18 mouse cellular contexts compared by ENCODE assay signal in genomic region chr10:69348206-69348605, GRCm38 (mm10). TPM values are rescaled to one million over a fixed set of nuclear protein-coding genes. Genes with fewer than 3 reads are reported as not detected.
A peak's percentile ranks its signal among the peaks of the same experiment; 100 is the strongest.
DNase-seq lines count a peak whose midpoint lies in the region; ATAC-seq lines count a peak whose summit lies in the region.
"Had no signal": no experiment of that assay in that cellular context is flagged by ENCODE, and none has a peak within 500 bp of the region (broad histone marks: within the 10 kb centered on the region; RNA-seq: fewer than 3 reads in every experiment).

No protein-coding gene starts in this region.

- H3K27ac ChIP-seq in heart, embryonic 14.5 days (replicated peaks in 1 of 2; ENCODE audit: control insufficient read depth in 1 of 2, insufficient read depth in 1 of 2, low read depth in 2 of 2, low read length in 2 of 2) = 0 out of 4 replicates have a peak overlapping the region, but pooled peaks of 1 of the 2 experiments have one; percentile 14
- no peak overlapping the region for H3K27ac ChIP-seq in lung, embryonic 15.5 days
- no peak overlapping the region for H3K27ac ChIP-seq in intestine, embryonic 15.5 days
- H3K27ac ChIP-seq: hindbrain, embryonic 13.5 days; midbrain, embryonic 15.5 days; neural tube, embryonic 12.5 days had no signal

- no peaks in the 10 kb centered on the region for H3K27me3 ChIP-seq in heart, embryonic 14.5 days (ENCODE audit: control insufficient read depth, insufficient read depth, low read length)
- H3K27me3 ChIP-seq in lung, embryonic 15.5 days = no peaks in the 10 kb centered on the region
- no peaks in the 10 kb centered on the region for H3K27me3 ChIP-seq in intestine, embryonic 15.5 days (replicated peaks)
- H3K27me3 ChIP-seq: hindbrain, embryonic 13.5 days; midbrain, embryonic 15.5 days; neural tube, embryonic 12.5 days had no signal

- peaks cover 18 to 39% of the 10 kb centered on the region in 2 experiments for H3K4me1 ChIP-seq in heart, embryonic 14.5 days (ENCODE audit: control insufficient read depth in 2 of 2, insufficient read depth in 2 of 2, low read length in 2 of 2)
- H3K4me1 ChIP-seq in lung, embryonic 15.5 days = peaks cover 39% of the 10 kb centered on the region
- peaks cover 28% of the 10 kb centered on the region for H3K4me1 ChIP-seq in intestine, embryonic 15.5 days (replicated peaks)

- no peak overlapping the region for H3K4me2 ChIP-seq in heart, embryonic 14.5 days (ENCODE audit: low read length)
- peak overlapping the region; percentile 12; the same call in 1 of the 2 replicates for H3K4me2 ChIP-seq in lung, embryonic 15.5 days
- 0 out of 2 replicates have a peak overlapping the region, but pooled peaks have one; percentile 12 for H3K4me2 ChIP-seq in intestine, embryonic 15.5 days (replicated peaks)
- H3K4me2 ChIP-seq: hindbrain, embryonic 13.5 days; midbrain, embryonic 15.5 days; neural tube, embryonic 12.5 days had no signal

- no peak for ATAC-seq in heart, embryonic 14.5 days (ENCODE audit: insufficient number of reproducible peaks, insufficient read depth, low FRiP score, low read depth)
- ATAC-seq in lung, embryonic 15.5 days (ENCODE audit: borderline replicate concordance, extremely low read depth, low FRiP score, low TSS enrichment) = no peak
- no peak for ATAC-seq in intestine, embryonic 15.5 days
- ATAC-seq in frontal cortex, adult (ENCODE audit: low TSS enrichment) = no peak
- ATAC-seq: midbrain, embryonic 15.5 days had no signal

- H3K9ac ChIP-seq in heart, embryonic 14.5 days (ENCODE audit: low read length) = peak overlapping the region; percentile 48
- no peak overlapping the region for H3K9ac ChIP-seq in lung, embryonic 15.5 days
- no peak overlapping the region for H3K9ac ChIP-seq in intestine, embryonic 15.5 days
- H3K9ac ChIP-seq: midbrain, embryonic 15.5 days; neural tube, embryonic 12.5 days had no signal

- H3K4me3 ChIP-seq in heart, embryonic 14.5 days (ENCODE audit: control insufficient read depth in 1 of 2, insufficient read depth in 1 of 2, low read depth in 1 of 2, low read length in 2 of 2) = no peak overlapping the region
- H3K4me3 ChIP-seq in lung, embryonic 15.5 days = no peak overlapping the region
- no peak overlapping the region for H3K4me3 ChIP-seq in intestine, embryonic 15.5 days (replicated peaks)
- H3K4me3 ChIP-seq: hindbrain, embryonic 13.5 days; midbrain, embryonic 15.5 days; neural tube, embryonic 12.5 days had no signal

- peaks cover 74% of the 10 kb centered on the region for H3K36me3 ChIP-seq in heart, embryonic 14.5 days (ENCODE audit: control insufficient read depth, insufficient read depth, low read length)
- peaks cover 70% of the 10 kb centered on the region for H3K36me3 ChIP-seq in lung, embryonic 15.5 days
- peaks cover 33% of the 10 kb centered on the region for H3K36me3 ChIP-seq in intestine, embryonic 15.5 days
- H3K36me3 ChIP-seq: midbrain, embryonic 15.5 days had no signal

- WGBS in heart, embryonic 14.5 days = 72% methylated on average over 8 of the region's 8 CpGs
- WGBS in lung, embryonic 15.5 days = 58% methylated on average over 8 of the region's 8 CpGs
- WGBS in intestine, embryonic 15.5 days = 56% methylated on average over 8 of the region's 8 CpGs

- no peak for DNase-seq in heart, adult 9 months (ENCODE audit: low spot score in 2 of 2)
- DNase-seq in lung, adult 18-20 months = no peak
- DNase-seq in spleen, adult 18-20 months = no peak
- DNase-seq: adrenal gland, postnatal 14 days; B cell, adult 2 months; cerebellum, postnatal 36 days; kidney, adult 9 months; layer of hippocampus, postnatal 36 days; left cerebral cortex, postnatal 4 days; lung, postnatal 4 days; thymus, postnatal 36 days had no signal

- no peaks in the 10 kb centered on the region for H3K9me3 ChIP-seq in heart, embryonic 14.5 days (ENCODE audit: control insufficient read depth, low read length)
- no peaks in the 10 kb centered on the region for H3K9me3 ChIP-seq in lung, embryonic 15.5 days
- no peaks in the 10 kb centered on the region for H3K9me3 ChIP-seq in intestine, embryonic 15.5 days
- H3K9me3 ChIP-seq: hindbrain, embryonic 13.5 days; midbrain, embryonic 15.5 days; neural tube, embryonic 12.5 days had no signal

RNA-seq across cellular contexts. Expression of gene Cdk1, which starts 4.5 kb away (rescaled TPM):
- 338 and 355 TPM in 2 replicates for polyA plus RNA-seq in heart, embryonic 14.5 days (2014; fragmentation: Nextera tagmentation; extraction: Ambion mirVana)
- 634 and 641 TPM in 2 replicates for polyA plus RNA-seq in lung, embryonic 15.5 days (2015; fragmentation: Nextera tagmentation; extraction: Ambion mirVana)
- 414 and 444 TPM in 2 replicates for polyA plus RNA-seq in intestine, embryonic 15.5 days (2015; fragmentation: Nextera tagmentation; extraction: Ambion mirVana)

RNA-seq across cellular contexts. Expression of gene Ank3, which starts 50.4 kb away (rescaled TPM):
- 43.2 and 43.5 TPM in 2 replicates for polyA plus RNA-seq in heart, embryonic 14.5 days (2014; fragmentation: Nextera tagmentation; extraction: Ambion mirVana)
- 16.5 and 18.0 TPM in 2 replicates for polyA plus RNA-seq in lung, embryonic 15.5 days (2015; fragmentation: Nextera tagmentation; extraction: Ambion mirVana)
- polyA plus RNA-seq in intestine, embryonic 15.5 days (2015; fragmentation: Nextera tagmentation; extraction: Ambion mirVana) = 21.5 and 21.9 TPM in 2 replicates
